Mouse (Mus musculus) bone marrow, adult 2 months (tissue): ENCODE measurements around the gene Krt12. TPM values are rescaled to one million over a fixed set of nuclear protein-coding genes. Genes with fewer than 3 reads are reported as not detected.

Source experiments
- H3K27ac ChIP-seq: fragments of 200-500 bp; 2 replicates; pipeline ENCODE4 v1.5.1; 2012; ENCODE audit warnings: low read depth, mild to moderate bottlenecking, control low read depth, inconsistent platforms, low read length; ENCODE audit not compliant: control insufficient read depth, poor library complexity, insufficient read depth
- H3K4me1 ChIP-seq: fragments of 200-500 bp; 2 replicates; pipeline ENCODE4 v1.6.1; 2011; ENCODE audit warnings: low read length; ENCODE audit not compliant: control insufficient read depth, insufficient read depth
- H3K4me3 ChIP-seq: fragments of 200-500 bp; replicated peaks from 2 replicates; pipeline ENCODE3; 2011; ENCODE audit warnings: mild to moderate bottlenecking, low read depth, low read length, control low read depth; ENCODE audit not compliant: control insufficient read depth
- CTCF ChIP-seq: fragments of 200-500 bp; IDR thresholded peaks from 2 replicates; pipeline ENCODE4 v1.5.1; 2011; ENCODE audit warnings: low read length, control low read depth; ENCODE audit not compliant: control insufficient read depth, insufficient read depth
- POLR2A ChIP-seq: fragments of 200-500 bp; IDR thresholded peaks from 2 replicates; pipeline ENCODE4 v1.6.1; 2011; ENCODE audit warnings: low read depth, mild to moderate bottlenecking, control low read depth, low read length, borderline replicate concordance; ENCODE audit not compliant: control insufficient read depth
- WGBS: fragments of 180-500 bp; shearing (Covaris S2); methylation state at CpG from one replicate; pipeline ENCODE4 v1.1.7; 2018; 5-methylcytosine and 5-hydroxymethylcytosine counted together
- polyA plus RNA-seq: library from polyadenylated mRNA; stranded (reverse); fragments of >200 nt; gene quantifications from 2 replicates; pipeline ENCODE4 v1.2.4, GENCODE M21; 2011; ENCODE audit warnings: low replicate concordance; ENCODE audit not compliant: missing spikeins, insufficient read depth, insufficient read length

Krt12 gene
- not detected in 2 replicates for polyA plus RNA-seq

GRCm38 (mm10) chr11:99422159-99422558 is at the start of gene Krt12:
TSS of gene Krt12 (minus strand) at chr11:99422259.
- 83% methylated on average over 10 of the region's 10 CpGs for WGBS
- H3K4me3 ChIP-seq, result no peak within 1 kb of the TSS
- no peaks in the 10 kb centered on the region for H3K4me1 ChIP-seq
- TF ChIP-seq POLR2A, result no peak
- TF ChIP-seq CTCF, result no peak
- H3K27ac ChIP-seq, result no peak within 1 kb of the TSS

- TF ChIP-seq CTCF (no peak), POLR2A (no peak)
- WGBS, result 74% methylated on average over 4 of the region's 4 CpGs
- Histone ChIP-seq H3K4me1 (no peaks in the 10 kb centered on the region; the same call in 1 of the 2 replicates), H3K27ac (no peak overlapping the region), H3K4me3 (no peak overlapping the region)
Measured at GRCm38 (mm10) chr11:99469228-99469627, 47.2 kb upstream of the Krt12 start.

GRCm38 (mm10) chr11:99468566-99468965 is 46.5 kb upstream of the Krt12 start:
- Histone ChIP-seq H3K4me1 (no peaks in the 10 kb centered on the region), H3K27ac (no peak overlapping the region), H3K4me3 (no peak overlapping the region)
- TF ChIP-seq POLR2A, result no peak
- no peak for TF ChIP-seq CTCF
- 73% methylated on average over 11 of the region's 11 CpGs for WGBS

- Histone ChIP-seq H3K27ac (no peak overlapping the region), H3K4me1 (no peaks in the 10 kb centered on the region), H3K4me3 (no peak overlapping the region)
- WGBS, result 36% methylated on average over 7 of the region's 7 CpGs
- TF ChIP-seq POLR2A, result no peak
- no peak for TF ChIP-seq CTCF
Measured at GRCm38 (mm10) chr11:99466316-99466715, 44.3 kb upstream of the Krt12 start.

- Histone ChIP-seq H3K4me1 (no peaks in the 10 kb centered on the region), H3K27ac (no peak overlapping the region), H3K4me3 (no peak overlapping the region)
- TF ChIP-seq CTCF, result peak; percentile 61
- no peak for TF ChIP-seq POLR2A
- WGBS, result 8% methylated on average over 5 of the region's 5 CpGs
Measured at GRCm38 (mm10) chr11:99464836-99465235, 42.8 kb upstream of the Krt12 start.

GRCm38 (mm10) chr11:99463155-99463554 is 41.1 kb upstream of the Krt12 start:
- TF ChIP-seq POLR2A (no peak), CTCF (peak; percentile 83)
- Histone ChIP-seq H3K4me3 (no peak overlapping the region), H3K4me1 (no peaks in the 10 kb centered on the region), H3K27ac (no peak overlapping the region)
- 11% methylated on average over 8 of the region's 8 CpGs for WGBS

GRCm38 (mm10) chr11:99461736-99462135 is 39.7 kb upstream of the Krt12 start:
- no peak for TF ChIP-seq POLR2A
- no peak for TF ChIP-seq CTCF
- Histone ChIP-seq H3K4me1 (no peaks in the 10 kb centered on the region), H3K27ac (no peak overlapping the region), H3K4me3 (no peak overlapping the region)
- WGBS, result 70% methylated on average over 7 of the region's 7 CpGs

- H3K27ac ChIP-seq, result no peak overlapping the region
- no peaks in the 10 kb centered on the region for H3K4me1 ChIP-seq
- TF ChIP-seq POLR2A (no peak), CTCF (no peak)
- WGBS, result 57% methylated on average over 7 of the region's 7 CpGs
- no peak overlapping the region for H3K4me3 ChIP-seq
Measured at GRCm38 (mm10) chr11:99458887-99459286, 36.8 kb upstream of the Krt12 start.

GRCm38 (mm10) chr11:99454759-99455158 is 32.7 kb upstream of the Krt12 start:
- H3K4me1 ChIP-seq, result no peaks in the 10 kb centered on the region
- TF ChIP-seq CTCF, result no peak
- TF ChIP-seq POLR2A, result no peak
- no peak overlapping the region for H3K27ac ChIP-seq
- WGBS, result 65% methylated on average over 10 of the region's 10 CpGs
- H3K4me3 ChIP-seq, result no peak overlapping the region

- 74% methylated on average over 4 of the region's 4 CpGs for WGBS
- H3K27ac ChIP-seq, result no peak overlapping the region
- H3K4me3 ChIP-seq, result no peak overlapping the region
- no peaks in the 10 kb centered on the region for H3K4me1 ChIP-seq
- TF ChIP-seq POLR2A (no peak), CTCF (no peak)
Measured at GRCm38 (mm10) chr11:99454044-99454443, 32.0 kb upstream of the Krt12 start.
